Mouse (Mus musculus) liver, embryonic 15.5 days (tissue): ENCODE data around the gene Cyyr1. TPM values are rescaled to one million over a fixed set of nuclear protein-coding genes. Genes with fewer than 3 reads are reported as not detected.
"Not testable (repeated sequence)": the region's sequence is repeated elsewhere in the genome, so short reads cannot be mapped to it uniquely, and the experiment has no call there.

Experiments used
- ATAC-seq: fragments of 200-750 bp; cut with Nextera tagmentation; 2 replicates; pipeline ENCODE4 v1.8.0; 2017; ENCODE audit warnings: moderate number of reproducible peaks, mild to moderate bottlenecking, moderate library complexity; ENCODE audit not compliant: insufficient read depth
- H3K27ac ChIP-seq: fragments of 300-500 bp; sonication (generic); replicated peaks from 2 replicates; pipeline ENCODE4 v1.5.1; 2015; ENCODE audit warnings: mild to moderate bottlenecking, inconsistent platforms
- H3K27me3 ChIP-seq: fragments of 300-500 bp; sonication (generic); 2 replicates; pipeline ENCODE4 v1.6.1; 2015; ENCODE audit warnings: mild to moderate bottlenecking, inconsistent platforms
- H3K36me3 ChIP-seq: fragments of 300-500 bp; sonication (generic); replicated peaks from 2 replicates; pipeline ENCODE4 v1.6.1; 2015; ENCODE audit warnings: moderate library complexity, mild to moderate bottlenecking, inconsistent platforms
- H3K4me1 ChIP-seq: fragments of 300-500 bp; sonication (generic); replicated peaks from 2 replicates; pipeline ENCODE4 v1.6.1; 2015; ENCODE audit warnings: inconsistent platforms
- H3K4me2 ChIP-seq: fragments of 300-500 bp; sonication (generic); 2 replicates; pipeline ENCODE4 v1.6.1; 2015; ENCODE audit warnings: moderate library complexity, mild to moderate bottlenecking, inconsistent platforms
- H3K4me3 ChIP-seq: fragments of 300-500 bp; sonication (generic); replicated peaks from 2 replicates; pipeline ENCODE4 v1.5.1; 2015; ENCODE audit warnings: mild to moderate bottlenecking, inconsistent platforms
- H3K9ac ChIP-seq: fragments of 300-500 bp; sonication (generic); 2 replicates; pipeline ENCODE4 v1.6.1; 2015; ENCODE audit warnings: moderate library complexity, mild to moderate bottlenecking, inconsistent platforms
- H3K9me3 ChIP-seq: fragments of 300-500 bp; sonication (generic); replicated peaks from 2 replicates; pipeline ENCODE4 v1.6.1; 2016; ENCODE audit warnings: inconsistent platforms
- WGBS: fragments of 180-500 bp; shearing (Covaris S2); methylation state at CpG from one replicate; pipeline ENCODE4 v1.1.7; 2015; ENCODE audit warnings: mixed read lengths; ENCODE audit not compliant: insufficient replicate concordance; 5-methylcytosine and 5-hydroxymethylcytosine counted together
- polyA plus RNA-seq: library from polyadenylated mRNA; unstranded; fragments of >200 nt; fragmentation: Nextera tagmentation; extraction: Ambion mirVana; gene quantifications from 2 replicates; pipeline ENCODE4 v1.2.1, GENCODE M21; 2015

Gene Cyyr1
- polyA plus RNA-seq, result 0.52 and 0.59 TPM in 2 replicates

- not testable (repeated sequence) for ATAC-seq, H3K4me3 ChIP-seq, H3K27me3 ChIP-seq, H3K4me2 ChIP-seq, H3K9ac ChIP-seq, H3K4me1 ChIP-seq, H3K9me3 ChIP-seq, H3K27ac ChIP-seq, H3K36me3 ChIP-seq
- WGBS, result 63% methylated on average over 12 of the region's 13 CpGs
Measured at GRCm38 (mm10) chr16:85553297-85553696, at the start of gene Cyyr1. Gene Cyyr1 (minus strand): TSS chr16:85553397.

- Histone ChIP-seq H3K9me3 (no peaks in the 10 kb centered on the region), H3K4me3 (no peak overlapping the region), H3K9ac (no peak overlapping the region), H3K27ac (no peak overlapping the region), H3K27me3 (no peaks in the 10 kb centered on the region), H3K4me1 (no peaks in the 10 kb centered on the region), H3K36me3 (no peaks in the 10 kb centered on the region), H3K4me2 (no peak overlapping the region)
- ATAC-seq, result no peak
- WGBS, result 55% methylated on average over 7 of the region's 7 CpGs
Measured at GRCm38 (mm10) chr16:85588844-85589243, 35.6 kb upstream of the Cyyr1 start.

- Histone ChIP-seq H3K9me3 (no peaks in the 10 kb centered on the region), H3K4me1 (no peaks in the 10 kb centered on the region), H3K27me3 (no peaks in the 10 kb centered on the region), H3K36me3 (no peaks in the 10 kb centered on the region), H3K27ac (no peak overlapping the region), H3K9ac (no peak overlapping the region), H3K4me3 (no peak overlapping the region), H3K4me2 (no peak overlapping the region)
- WGBS, result 74% methylated on average over 4 of the region's 4 CpGs
- ATAC-seq, result no peak
Measured at GRCm38 (mm10) chr16:85587573-85588226, 34.5 kb upstream of the Cyyr1 start.

DNA sequence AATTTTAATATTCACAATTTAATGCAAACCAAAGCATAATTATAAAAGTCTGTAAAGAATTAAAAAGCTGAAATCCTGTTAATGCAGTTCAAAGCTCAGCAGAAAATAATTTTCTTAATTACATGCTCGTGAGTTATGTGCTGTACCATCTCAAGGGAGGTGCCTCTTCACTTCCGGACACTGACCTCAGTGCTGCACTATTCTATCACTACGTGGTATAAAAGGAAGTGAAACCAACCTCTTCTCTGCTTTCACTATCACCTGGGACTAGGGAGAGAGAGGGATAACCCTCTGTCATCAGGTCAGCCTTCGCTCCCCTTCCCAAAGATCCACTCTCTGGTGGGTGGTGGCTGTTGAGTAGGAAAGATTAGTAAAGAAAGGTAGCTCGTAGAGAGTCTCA lies 13.3 kb upstream of the Cyyr1 start:
- Histone ChIP-seq H3K36me3 (no peaks in the 10 kb centered on the region), H3K27ac (no peak overlapping the region), H3K9ac (no peak overlapping the region), H3K4me1 (no peaks in the 10 kb centered on the region), H3K9me3 (no peaks in the 10 kb centered on the region), H3K4me2 (no peak overlapping the region), H3K27me3 (no peaks in the 10 kb centered on the region), H3K4me3 (no peak overlapping the region)
- WGBS, result 54% methylated on average over 5 of the region's 5 CpGs
- no peak for ATAC-seq

- Histone ChIP-seq H3K4me3 (no peak overlapping the region), H3K9me3 (no peaks in the 10 kb centered on the region), H3K27ac (no peak overlapping the region), H3K4me2 (no peak overlapping the region), H3K9ac (no peak overlapping the region), H3K4me1 (no peaks in the 10 kb centered on the region), H3K36me3 (no peaks in the 10 kb centered on the region), H3K27me3 (0 out of 2 replicates have a peak, but pooled peaks cover 7% of the 10 kb centered on the region)
- WGBS, result 48% methylated on average over 8 of the region's 8 CpGs
- no peak for ATAC-seq
Measured at GRCm38 (mm10) chr16:85553838-85554237, 641 bp upstream of the Cyyr1 start.

GRCm38 (mm10) chr16:85551976-85552375 lies 1.2 kb downstream of the Cyyr1 start:
- not testable (repeated sequence) for ATAC-seq, H3K27me3 ChIP-seq, H3K9ac ChIP-seq, H3K27ac ChIP-seq, H3K4me2 ChIP-seq, H3K4me1 ChIP-seq, H3K9me3 ChIP-seq, H3K36me3 ChIP-seq, H3K4me3 ChIP-seq
- WGBS, result 67% methylated on average over 1 of the region's 11 CpGs

GRCm38 (mm10) chr16:85549971-85550567 lies 3.1 kb downstream of the Cyyr1 start:
- Histone ChIP-seq H3K9me3 (no peaks in the 10 kb centered on the region), H3K4me1 (no peaks in the 10 kb centered on the region), H3K27me3 (0 out of 2 replicates have a peak, but pooled peaks cover 7% of the 10 kb centered on the region), H3K36me3 (no peaks in the 10 kb centered on the region), H3K4me3 (peak overlapping the region; percentile 37), H3K9ac (no peak overlapping the region), H3K27ac (no peak overlapping the region), H3K4me2 (peak overlapping the region; percentile 52)
- ATAC-seq, result no peak
- WGBS, result 2% methylated on average over 25 of the region's 25 CpGs

DNA sequence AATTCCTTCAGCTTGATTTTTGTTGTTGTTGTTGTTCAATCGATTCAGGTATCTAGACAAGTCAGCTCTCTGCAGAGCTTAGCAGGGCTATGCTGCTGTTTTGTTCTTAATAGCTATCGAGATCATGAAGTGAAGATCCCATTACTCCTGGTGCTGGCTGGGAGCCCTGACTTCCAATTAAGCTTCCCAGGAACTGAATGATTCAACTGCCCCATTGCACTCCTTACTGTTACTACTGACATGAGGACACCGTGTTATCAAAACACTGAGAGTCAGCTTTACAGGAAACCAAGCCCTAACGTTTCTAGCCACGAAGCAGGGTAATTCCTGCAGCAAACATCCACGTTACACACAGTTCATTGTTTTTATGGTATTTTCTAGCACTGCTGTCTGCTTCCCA lies 6.7 kb downstream of the Cyyr1 start:
- H3K4me2 ChIP-seq, result no peak overlapping the region
- H3K27me3 ChIP-seq, result 0 out of 2 replicates have a peak, but pooled peaks cover 7% of the 10 kb centered on the region
- H3K4me3 ChIP-seq, result no peak overlapping the region
- no peak for ATAC-seq
- no peak overlapping the region for H3K9ac ChIP-seq
- no peaks in the 10 kb centered on the region for H3K9me3 ChIP-seq
- H3K36me3 ChIP-seq, result no peaks in the 10 kb centered on the region
- H3K27ac ChIP-seq, result no peak overlapping the region
- H3K4me1 ChIP-seq, result no peaks in the 10 kb centered on the region
- WGBS, result 30% methylated on average over 6 of the region's 6 CpGs

DNA sequence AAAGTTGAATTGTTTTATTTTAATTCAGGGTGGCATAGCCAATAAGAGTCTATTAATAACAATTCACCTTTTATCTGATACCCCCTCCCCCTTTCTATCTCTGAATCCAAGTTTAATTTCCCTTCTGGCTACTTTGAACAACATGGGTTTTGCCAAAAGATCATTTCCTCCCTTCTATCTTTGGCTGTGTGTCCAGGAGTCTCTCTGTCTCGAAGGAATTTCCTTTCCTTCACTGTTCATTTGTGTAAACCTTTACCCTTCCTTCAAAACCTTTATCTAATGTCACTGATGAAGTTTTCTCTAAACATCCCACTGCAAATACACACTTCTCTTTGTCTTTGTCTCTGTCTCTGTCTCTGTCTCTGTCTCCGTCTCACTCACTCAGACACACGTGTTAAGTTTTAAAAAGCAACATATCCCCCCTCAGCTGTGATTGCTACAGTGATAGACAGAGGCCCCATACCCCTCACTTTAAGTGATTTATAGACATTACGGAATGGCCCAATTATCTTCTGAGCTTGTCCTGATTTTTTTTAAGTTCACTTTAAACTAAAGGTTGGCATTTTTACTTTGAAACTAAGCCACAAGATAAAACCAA lies 11.4 kb downstream of the Cyyr1 start:
- Histone ChIP-seq H3K27ac (no peak overlapping the region), H3K4me3 (no peak overlapping the region), H3K4me2 (no peak overlapping the region), H3K9ac (no peak overlapping the region), H3K9me3 (no peaks in the 10 kb centered on the region), H3K27me3 (no peaks in the 10 kb centered on the region), H3K4me1 (no peaks in the 10 kb centered on the region), H3K36me3 (no peaks in the 10 kb centered on the region)
- WGBS, result 43% methylated on average over 4 of the region's 4 CpGs
- no peak for ATAC-seq

DNA sequence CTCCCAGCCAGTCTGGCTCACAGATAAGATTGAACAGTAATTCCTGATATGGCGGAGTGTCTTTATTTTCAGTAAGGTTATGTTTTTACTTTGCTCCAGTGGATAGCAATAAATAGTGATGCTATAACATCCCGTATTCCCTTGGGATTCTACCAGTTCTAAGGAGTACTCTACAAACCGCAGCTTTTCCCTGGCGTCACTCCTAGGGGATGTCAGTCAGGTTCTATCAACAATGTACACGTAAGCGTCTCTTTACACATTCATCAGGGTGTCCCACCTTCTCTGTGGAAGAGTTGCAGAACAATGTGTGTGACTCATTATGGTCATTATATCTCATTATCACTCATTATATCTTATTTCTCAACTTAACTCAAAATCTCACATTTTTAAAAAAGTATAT lies 12.2 kb downstream of the Cyyr1 start:
- Histone ChIP-seq H3K36me3 (no peaks in the 10 kb centered on the region), H3K27ac (no peak overlapping the region), H3K4me2 (no peak overlapping the region), H3K4me3 (no peak overlapping the region), H3K4me1 (no peaks in the 10 kb centered on the region), H3K9me3 (no peaks in the 10 kb centered on the region), H3K9ac (no peak overlapping the region), H3K27me3 (no peaks in the 10 kb centered on the region)
- 75% methylated on average over 6 of the region's 6 CpGs for WGBS
- ATAC-seq, result no peak

DNA sequence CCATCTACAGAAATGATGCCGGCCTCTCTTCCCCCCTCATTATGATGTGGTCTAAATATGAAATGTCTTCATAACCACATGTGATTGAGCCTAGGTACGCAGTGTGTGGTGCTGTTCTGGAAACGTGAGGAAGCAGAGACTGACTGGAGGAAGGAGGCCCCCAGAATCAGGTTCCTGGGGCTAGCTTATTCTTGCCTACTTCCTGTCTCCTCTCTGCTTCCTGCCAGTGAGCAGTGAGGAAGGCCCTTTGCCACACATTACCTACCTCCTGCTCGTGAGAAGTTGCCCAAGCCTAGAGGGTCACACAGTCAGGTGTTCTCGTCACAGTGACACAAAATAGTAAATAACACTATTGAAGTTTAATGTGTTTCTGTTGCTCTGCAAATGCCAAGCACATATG lies 14.8 kb downstream of the Cyyr1 start:
- Histone ChIP-seq H3K27me3 (no peaks in the 10 kb centered on the region), H3K4me3 (no peak overlapping the region), H3K9ac (no peak overlapping the region), H3K9me3 (no peaks in the 10 kb centered on the region), H3K36me3 (no peaks in the 10 kb centered on the region), H3K27ac (no peak overlapping the region), H3K4me1 (no peaks in the 10 kb centered on the region), H3K4me2 (no peak overlapping the region)
- 39% methylated on average over 5 of the region's 5 CpGs for WGBS
- no peak for ATAC-seq
